Mouse (Mus musculus) left cerebral cortex, postnatal 25 days (tissue): ENCODE measurements around the gene Ccnj. TPM values are rescaled to one million over a fixed set of nuclear protein-coding genes. Genes with fewer than 3 reads are reported as not detected.
A peak's percentile ranks its signal among the peaks of the same experiment; 100 is the strongest.

Experiments
- DNase-seq, 2 experiments: peaks; one replicate each; pipeline ENCODE4 v3.0.0; 2022; ENCODE audit warnings: low spot score in 2 of 2, mixed read lengths in 1 of 2
- intact Hi-C: fragments of 180-260 bp; cut with DNase I; formaldehyde crosslinking; loops from one replicate; pipeline ENCODE4 v1.15.1; 2025
- total RNA-seq, 2 experiments: library from RNA; stranded (reverse); gene quantifications; 2 replicates each; pipeline ENCODE4 v1.2.3; 2021

Ccnj gene
- 1 to 10 TPM; 7.0 to 7.6 TPM for total RNA-seq

GRCm38 (mm10) chr19:40830703-40831415 is at the start of gene Ccnj:
TSS of gene Ccnj (plus strand) at chr19:40831279.
- intact Hi-C loops, result loop anchor here (5.0 to 10.0 kb wide), 2 partner anchors 184 to 244 kb away; partner anchors contain the start of gene Aldh18a1
- DNase-seq, result peak; percentile 93 to 95

GRCm38 (mm10) chr19:40788004-40788714 is 42.9 kb upstream of the Ccnj start:
- intact Hi-C loops, result no loop called here
- DNase-seq, result no peak

DNA sequence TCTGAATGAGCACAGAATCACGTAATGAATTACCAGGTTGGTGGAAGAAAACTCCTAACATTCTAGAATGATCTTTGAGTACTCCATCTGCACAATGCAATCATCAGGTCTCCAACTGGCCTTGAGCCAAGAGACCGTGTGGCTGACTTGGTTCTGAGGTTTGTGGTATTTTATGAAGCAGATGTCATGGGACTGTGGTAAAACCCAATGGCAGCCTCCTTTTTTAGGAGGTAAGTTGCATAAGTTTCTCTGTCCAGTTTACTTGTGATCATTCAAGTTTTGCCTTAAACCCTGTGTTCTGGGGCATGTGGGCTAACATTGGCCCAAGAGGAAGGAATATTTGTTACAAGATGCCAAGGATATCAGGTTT is 42.4 kb upstream of the Ccnj start:
- no peak for DNase-seq
- intact Hi-C loops, result no loop called here

DNA sequence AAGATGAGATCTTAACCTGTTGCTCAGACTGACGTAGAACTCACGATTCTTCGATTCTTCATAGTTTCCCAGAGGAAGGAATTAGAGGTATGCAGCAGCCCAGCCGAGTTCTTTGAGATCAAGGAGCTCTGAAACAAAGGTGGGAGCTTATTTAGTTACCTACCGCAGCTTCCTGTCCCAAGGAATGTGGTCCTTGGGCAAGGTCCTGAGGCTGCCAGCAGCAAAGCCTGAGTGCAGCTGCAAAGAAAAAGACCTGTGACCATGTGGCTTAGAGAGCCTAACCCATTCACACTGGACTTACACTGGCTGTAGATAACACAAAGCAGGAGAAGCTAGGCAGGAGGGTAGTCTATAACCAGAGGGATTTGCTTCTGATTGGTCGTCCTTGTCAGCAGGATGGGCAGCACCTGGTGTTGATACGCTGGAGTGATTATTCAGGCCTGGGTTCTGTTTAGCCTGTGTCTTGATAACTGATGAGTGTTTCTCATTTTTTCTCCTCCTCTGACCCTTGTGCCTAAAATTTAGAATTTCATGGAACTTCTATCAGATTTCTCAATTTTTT is 25.8 kb upstream of the Ccnj start:
- intact Hi-C loops, result no loop called here
- DNase-seq, result no peak

DNA sequence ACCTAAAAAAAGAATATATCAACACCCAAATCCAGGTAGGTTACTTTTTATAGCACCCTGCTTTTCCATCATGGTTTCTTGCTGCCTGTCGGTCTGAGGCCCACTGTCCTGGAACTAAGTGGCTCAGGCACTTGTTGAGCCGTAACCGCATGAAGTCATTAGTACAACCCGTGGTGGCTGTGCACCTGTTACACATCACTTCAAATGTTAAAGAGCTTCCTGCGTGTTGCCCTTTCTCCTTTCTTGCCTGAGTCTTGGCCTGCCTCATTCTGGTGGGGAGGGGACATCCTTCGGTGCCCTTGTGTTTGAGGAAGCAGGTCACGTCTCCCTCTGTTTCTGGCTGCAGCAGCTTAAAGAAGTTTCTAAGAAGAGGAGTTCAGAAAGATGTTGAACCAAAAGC is 21.2 kb upstream of the Ccnj start:
- DNase-seq, result no peak
- intact Hi-C loops, result no loop called here

- intact Hi-C loops, result no loop called here
- no peak for DNase-seq
These were observed 19.2 kb upstream of the Ccnj start for GRCm38 (mm10) chr19:40811840-40812239.

DNA sequence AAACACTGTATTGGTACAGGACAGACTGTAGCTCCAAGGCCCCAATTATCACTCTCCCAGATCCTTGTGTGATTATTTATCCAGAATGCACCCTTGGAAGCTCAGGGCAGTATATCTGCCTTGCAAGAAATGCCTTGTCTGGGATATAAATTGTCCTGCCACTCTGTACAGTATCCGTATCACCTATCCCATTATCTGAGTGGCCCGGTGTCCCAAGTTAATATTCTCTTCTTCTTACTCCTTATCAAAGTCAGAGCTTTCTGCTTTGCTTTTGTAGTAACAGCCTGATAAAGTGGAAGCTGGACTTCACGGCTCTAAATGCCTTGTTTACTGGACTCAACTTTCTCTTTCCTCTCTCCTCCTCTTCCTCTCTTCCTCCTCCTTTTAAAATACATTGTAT is 18.3 kb upstream of the Ccnj start:
- intact Hi-C loops, result no loop called here
- DNase-seq, result no peak

DNA sequence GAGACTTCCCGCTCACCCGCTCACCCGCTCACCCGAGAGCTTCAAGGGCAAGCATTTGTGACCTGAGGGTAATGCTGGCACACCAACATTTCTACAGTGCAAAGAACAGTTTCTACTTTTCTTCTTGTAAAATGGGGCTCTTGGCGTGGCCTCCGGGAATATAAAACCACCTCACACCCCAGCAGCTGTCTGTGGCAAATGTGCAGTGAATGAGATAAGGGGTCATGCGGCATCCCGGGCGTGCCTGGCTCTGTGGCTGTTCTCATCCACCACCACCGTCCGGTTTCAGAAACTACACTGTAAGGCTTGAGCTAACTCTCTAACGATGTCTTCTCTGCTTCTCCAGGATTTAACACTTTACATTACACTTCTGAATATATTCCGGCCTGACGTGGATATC is 17.7 kb upstream of the Ccnj start:
- DNase-seq, result no peak
- intact Hi-C loops, result no loop called here

DNA sequence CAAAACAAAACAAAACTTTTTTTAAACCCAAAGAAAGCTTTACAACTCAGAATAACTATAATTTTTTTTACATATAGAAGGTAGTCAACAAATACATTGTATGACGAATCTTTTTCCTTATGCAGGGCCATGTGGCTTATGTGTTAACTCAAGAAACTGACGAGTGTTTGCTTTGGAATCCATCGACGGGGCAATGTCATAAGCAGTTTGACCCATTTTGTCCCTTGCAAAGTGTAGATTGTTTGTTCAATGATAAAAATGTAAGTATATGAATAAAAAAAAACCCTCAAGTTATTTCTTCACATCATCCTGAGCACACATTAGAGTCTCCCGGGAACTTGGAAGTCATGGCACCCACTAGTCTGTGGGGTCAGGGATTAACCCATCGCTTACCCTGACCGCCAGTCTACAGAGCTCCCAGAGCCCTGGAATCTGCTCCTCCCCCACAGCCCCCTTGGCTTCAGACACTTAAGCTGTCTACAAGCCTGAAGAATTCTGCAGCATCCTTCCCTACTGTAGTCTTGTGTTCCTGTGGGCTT is 15.4 kb upstream of the Ccnj start:
- intact Hi-C loops, result no loop called here
- no peak for DNase-seq

DNA sequence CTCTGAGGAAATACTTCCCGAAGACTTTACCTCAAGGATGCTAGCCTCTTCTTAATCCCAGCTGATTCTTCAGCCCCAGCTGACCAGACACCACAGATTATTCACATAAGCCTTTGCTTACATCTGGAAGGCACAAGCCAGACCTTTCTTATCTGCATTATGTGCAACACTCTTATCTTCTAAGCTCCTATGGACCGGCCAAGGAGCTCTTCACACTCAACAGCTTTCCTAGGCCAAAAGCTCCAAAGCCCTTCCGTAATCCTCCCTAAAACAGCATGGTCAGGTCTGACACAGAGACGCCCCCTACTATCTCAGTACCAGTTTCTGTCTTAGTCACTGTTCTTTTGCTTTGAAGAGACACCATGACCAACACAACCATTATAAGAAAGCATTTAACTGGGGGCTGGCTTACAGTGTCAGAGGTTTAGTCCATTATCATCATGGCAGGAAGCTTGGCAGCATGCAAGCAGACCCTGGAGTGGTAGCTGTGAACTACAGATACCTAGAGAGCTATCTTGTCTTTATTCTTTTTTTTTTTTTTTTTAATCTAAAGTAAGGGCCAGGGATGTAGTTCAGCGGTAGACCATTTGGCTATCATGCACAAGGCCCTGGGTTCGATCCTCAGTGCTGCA is 13.1 kb upstream of the Ccnj start:
- intact Hi-C loops, result no loop called here

DNA sequence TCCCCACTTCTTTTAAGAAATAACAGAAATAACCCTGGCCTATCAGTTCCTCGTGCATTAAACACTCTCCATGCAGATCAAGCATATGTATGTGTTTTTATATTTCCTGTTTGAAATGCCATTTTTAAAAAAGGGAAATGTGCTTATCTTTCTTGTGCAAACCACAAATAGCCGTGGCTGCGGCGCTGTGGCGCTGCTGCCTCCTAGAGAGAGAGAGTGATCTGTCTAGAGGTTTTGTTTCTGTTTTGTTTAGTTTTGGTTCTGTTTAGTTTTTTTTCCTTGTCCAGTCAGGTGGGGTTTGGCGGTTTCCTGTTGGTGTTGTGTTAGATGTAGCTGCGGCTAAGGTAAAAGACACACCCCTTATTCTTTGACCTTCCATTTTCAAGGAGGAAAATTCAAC is 12.3 kb upstream of the Ccnj start:
- DNase-seq, result peak in 1 of 2 experiments; percentile 9
- intact Hi-C loops, result no loop called here

More for the DNA sequence above, 13.1 kb upstream of the Ccnj start:
- no peak for DNase-seq

DNA sequence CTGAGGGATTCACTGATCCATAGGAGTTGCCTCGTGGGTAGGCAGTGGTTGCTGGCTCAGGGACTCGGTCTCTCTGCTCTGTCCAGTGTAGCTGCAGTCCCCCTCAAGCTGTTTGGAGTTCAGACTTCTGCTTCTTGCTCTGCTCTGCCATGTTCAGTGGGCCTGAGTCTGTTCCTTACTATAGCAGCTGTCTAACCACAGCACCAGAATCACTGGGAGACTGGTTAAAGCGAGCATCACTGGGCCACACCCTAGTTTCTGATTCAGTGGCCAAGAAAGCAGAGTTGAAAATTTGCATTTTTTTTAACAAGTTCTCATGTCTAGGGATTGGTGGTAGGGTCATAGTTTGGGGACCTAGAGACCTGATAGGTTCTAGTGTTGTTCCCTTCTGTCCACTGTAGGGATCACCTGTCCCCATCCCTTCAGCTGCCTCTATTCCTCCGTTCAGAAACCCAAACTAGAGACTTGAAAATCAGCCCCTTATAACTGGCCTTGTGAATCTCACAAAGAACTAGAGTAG is 9.7 kb upstream of the Ccnj start:
- no peak for DNase-seq
- intact Hi-C loops, result no loop called here

DNA sequence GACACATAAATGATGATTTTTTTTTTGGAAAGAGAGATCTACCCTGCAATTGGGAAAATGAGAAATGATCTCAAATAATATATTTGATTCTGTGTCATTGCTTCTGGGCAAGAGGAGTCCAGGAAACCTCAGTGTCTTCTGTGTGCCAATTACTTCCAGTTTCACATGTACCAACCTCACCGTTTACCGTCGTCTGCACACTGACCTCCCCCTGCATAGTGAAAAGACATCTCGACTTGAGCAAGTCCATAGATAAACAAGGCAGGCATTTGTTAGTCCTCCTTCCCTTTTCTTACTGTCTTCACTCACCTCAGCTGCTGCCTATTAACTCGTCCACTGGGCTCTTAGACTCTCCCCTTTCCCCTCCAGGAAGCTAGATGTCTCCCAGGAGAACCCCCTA is 5.4 kb upstream of the Ccnj start:
- intact Hi-C loops, result no loop called here
- DNase-seq, result no peak

GRCm38 (mm10) chr19:40826735-40827134 is 4.3 kb upstream of the Ccnj start:
- intact Hi-C loops, result no loop called here
- DNase-seq, result no peak

- intact Hi-C loops, result loop anchor here (5.0 to 10.0 kb wide), 2 partner anchors 185 to 243 kb away; partner anchors contain the start of gene Aldh18a1
- DNase-seq, result no peak
These were observed 881 bp upstream of the Ccnj start for GRCm38 (mm10) chr19:40830198-40830597.

GRCm38 (mm10) chr19:40831416-40832201 is 530 bp downstream of the Ccnj start:
- intact Hi-C loops, result loop anchor here (5.0 to 10.0 kb wide), 2 partner anchors 183 to 244 kb away; partner anchors contain the start of gene Aldh18a1
- peak in 1 of 2 experiments; percentile 8 for DNase-seq

GRCm38 (mm10) chr19:40832361-40832760 is 1.3 kb downstream of the Ccnj start:
- DNase-seq, result no peak
- intact Hi-C loops, result loop anchor here (5.0 to 10.0 kb wide), 2 partner anchors 182 to 245 kb away; partner anchors contain the start of gene Aldh18a1

DNA sequence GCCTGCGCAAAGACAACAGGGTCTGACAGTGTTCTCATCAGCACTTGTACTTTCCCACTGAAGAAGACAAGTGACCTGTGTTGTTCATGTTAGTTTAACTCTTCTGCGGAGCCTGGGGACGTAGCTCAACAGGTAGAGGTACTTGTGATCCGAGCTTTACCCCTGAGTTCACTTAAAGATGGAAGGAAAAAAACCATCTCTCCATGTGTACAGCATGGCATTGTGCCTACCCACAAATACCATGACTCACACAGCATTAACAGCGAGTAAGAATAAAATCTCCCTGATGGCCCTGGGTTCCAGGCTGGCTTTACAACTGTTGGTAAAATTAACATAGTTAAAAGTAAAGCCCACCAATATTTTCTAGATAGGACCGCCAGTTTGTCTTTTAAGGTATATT is 3.4 kb downstream of the Ccnj start:
- intact Hi-C loops, result loop anchor here (5.0 to 10.0 kb wide), 2 partner anchors 180 to 247 kb away; partner anchors contain the start of gene Aldh18a1
- DNase-seq, result no peak

GRCm38 (mm10) chr19:40838205-40838604 is 7.1 kb downstream of the Ccnj start:
- DNase-seq, result no peak
- intact Hi-C loops, result loop anchor here (10.0 kb wide), 1 partner anchor 177 kb away; no protein-coding TSS in a partner anchor
